Mouse (Mus musculus): Measurements from ENCODE around the gene Rab24. TPM values are rescaled to one million over a fixed set of nuclear protein-coding genes. Genes with fewer than 3 reads are reported as not detected.

Rab24 gene
- polyA plus RNA-seq, 1 experiment from 2014 or later: 104 TPM

DNA sequence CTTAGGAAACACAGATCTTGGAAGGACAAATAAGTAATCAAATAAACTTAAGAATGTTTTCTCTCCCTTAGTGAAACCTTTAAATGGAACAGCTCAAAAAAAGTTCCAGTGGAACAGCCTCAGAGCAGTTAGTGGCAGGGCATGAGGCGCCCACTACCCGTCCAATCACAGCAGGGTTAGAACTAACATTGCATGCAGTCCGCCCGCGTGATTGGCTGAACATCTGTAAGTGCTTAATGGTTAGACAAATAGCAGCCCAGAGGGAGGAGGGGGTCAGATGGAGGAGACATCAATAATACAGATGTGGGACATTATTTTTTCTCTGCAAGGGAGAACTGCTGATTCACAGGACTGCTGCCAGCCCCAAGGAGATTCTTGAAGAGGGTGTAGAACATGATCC is 44.5 kb downstream of the Rab24 start:
- Histone ChIP-seq H3K4me2 (replicated peaks) (no peak overlapping the region), H3K9me3 (no peaks in the 10 kb centered on the region), H3K27ac (no peak overlapping the region), H3K27me3 (no peaks in the 10 kb centered on the region), H3K4me1 (no peaks in the 10 kb centered on the region), H3K9ac (no peak overlapping the region), H3K36me3 (peaks cover 71% of the 10 kb centered on the region), H3K4me3 (no peak overlapping the region)
- WGBS: 74% methylated on average over 5 of the region's 5 CpGs
- ATAC-seq (ENCODE audit: low FRiP score, low read depth): no peak

Other genes starting within 250 kb of the Rab24 start
- 29.8 and 30.6 TPM in 2 replicates for gene Uimc1, start 221.6 kb downstream of the Rab24 start, polyA plus RNA-seq (2015; fragmentation: Nextera tagmentation; extraction: Ambion mirVana)
- gene Zfp346, start 216.6 kb downstream of the Rab24 start, polyA plus RNA-seq (2015; fragmentation: Nextera tagmentation; extraction: Ambion mirVana): 26.4 and 31.5 TPM in 2 replicates
- gene Gm17617, start 188.4 kb downstream of the Rab24 start, polyA plus RNA-seq (2015; fragmentation: Nextera tagmentation; extraction: Ambion mirVana): not detected in 2 replicates
- 11.8 and 12.0 TPM in 2 replicates for gene Fgfr4, start 169.3 kb downstream of the Rab24 start, polyA plus RNA-seq (2015; fragmentation: Nextera tagmentation; extraction: Ambion mirVana)
- 80.4 and 82.4 TPM in 2 replicates for gene Nsd1, start 112.2 kb downstream of the Rab24 start, polyA plus RNA-seq (2015; fragmentation: Nextera tagmentation; extraction: Ambion mirVana)
- gene Prelid1, start 1.4 kb downstream of the Rab24 start, polyA plus RNA-seq (2015; fragmentation: Nextera tagmentation; extraction: Ambion mirVana): 371 and 378 TPM in 2 replicates
- gene Mxd3, start 7.9 kb upstream of the Rab24 start, polyA plus RNA-seq (2015; fragmentation: Nextera tagmentation; extraction: Ambion mirVana): 40.9 and 41.0 TPM in 2 replicates
- gene Lman2, start 40.8 kb upstream of the Rab24 start, polyA plus RNA-seq (2015; fragmentation: Nextera tagmentation; extraction: Ambion mirVana): 93.9 and 94.0 TPM in 2 replicates
- gene Rgs14, start 47.8 kb upstream of the Rab24 start, polyA plus RNA-seq (2015; fragmentation: Nextera tagmentation; extraction: Ambion mirVana): 1.3 and 1.5 TPM in 2 replicates
- 0.06 TPM in 1 of 2 replicates, not detected in the other for gene Slc34a1, start 76.2 kb upstream of the Rab24 start, polyA plus RNA-seq (2015; fragmentation: Nextera tagmentation; extraction: Ambion mirVana)
- 0.29 TPM in 1 of 2 replicates, not detected in the other for gene Pfn3, start 93.3 kb upstream of the Rab24 start, polyA plus RNA-seq (2015; fragmentation: Nextera tagmentation; extraction: Ambion mirVana)
- 0.08 and 0.51 TPM in 2 replicates for gene F12, start 104.8 kb upstream of the Rab24 start, polyA plus RNA-seq (2015; fragmentation: Nextera tagmentation; extraction: Ambion mirVana)
- gene Grk6, start 123.1 kb upstream of the Rab24 start, polyA plus RNA-seq (2015; fragmentation: Nextera tagmentation; extraction: Ambion mirVana): 48.1 and 50.1 TPM in 2 replicates
- 0.79 and 0.87 TPM in 2 replicates for gene Prr7, start 142.3 kb upstream of the Rab24 start, polyA plus RNA-seq (2015; fragmentation: Nextera tagmentation; extraction: Ambion mirVana)
- gene Dbn1, start 166.2 kb upstream of the Rab24 start, polyA plus RNA-seq (2015; fragmentation: Nextera tagmentation; extraction: Ambion mirVana): 297 and 304 TPM in 2 replicates
- 175 and 181 TPM in 2 replicates for gene Pdlim7, start 191.7 kb upstream of the Rab24 start, polyA plus RNA-seq (2015; fragmentation: Nextera tagmentation; extraction: Ambion mirVana)
- gene Dok3, start 207.3 kb upstream of the Rab24 start, polyA plus RNA-seq (2015; fragmentation: Nextera tagmentation; extraction: Ambion mirVana): 2.3 and 2.9 TPM in 2 replicates
- 71.4 and 73.4 TPM in 2 replicates for gene Ddx41, start 214.7 kb upstream of the Rab24 start, polyA plus RNA-seq (2015; fragmentation: Nextera tagmentation; extraction: Ambion mirVana)
- gene Fam193b, start 249.2 kb upstream of the Rab24 start, polyA plus RNA-seq (2015; fragmentation: Nextera tagmentation; extraction: Ambion mirVana): 50.7 and 52.8 TPM in 2 replicates